Mouse (Mus musculus): ENCODE measurements around the gene Gstm3. TPM values are rescaled to one million over a fixed set of nuclear protein-coding genes. Genes with fewer than 3 reads are reported as not detected.
A peak's percentile ranks its signal among the peaks of the same experiment; 100 is the strongest.
"Not testable (repeated sequence)": the region's sequence is repeated elsewhere in the genome, so short reads cannot be mapped to it uniquely, and the experiment has no call there.

Gene Gstm3
- total RNA-seq (2021) (not detected), polyA plus RNA-seq (2012; rRNA removed) (0.58 and 0.62 TPM in 2 replicates)
- long read RNA-seq, partial matches to known transcripts: 2 of 2 reads
- long read RNA-seq, other reads (novel, unspliced or antisense): 0 of 2 reads

DNA sequence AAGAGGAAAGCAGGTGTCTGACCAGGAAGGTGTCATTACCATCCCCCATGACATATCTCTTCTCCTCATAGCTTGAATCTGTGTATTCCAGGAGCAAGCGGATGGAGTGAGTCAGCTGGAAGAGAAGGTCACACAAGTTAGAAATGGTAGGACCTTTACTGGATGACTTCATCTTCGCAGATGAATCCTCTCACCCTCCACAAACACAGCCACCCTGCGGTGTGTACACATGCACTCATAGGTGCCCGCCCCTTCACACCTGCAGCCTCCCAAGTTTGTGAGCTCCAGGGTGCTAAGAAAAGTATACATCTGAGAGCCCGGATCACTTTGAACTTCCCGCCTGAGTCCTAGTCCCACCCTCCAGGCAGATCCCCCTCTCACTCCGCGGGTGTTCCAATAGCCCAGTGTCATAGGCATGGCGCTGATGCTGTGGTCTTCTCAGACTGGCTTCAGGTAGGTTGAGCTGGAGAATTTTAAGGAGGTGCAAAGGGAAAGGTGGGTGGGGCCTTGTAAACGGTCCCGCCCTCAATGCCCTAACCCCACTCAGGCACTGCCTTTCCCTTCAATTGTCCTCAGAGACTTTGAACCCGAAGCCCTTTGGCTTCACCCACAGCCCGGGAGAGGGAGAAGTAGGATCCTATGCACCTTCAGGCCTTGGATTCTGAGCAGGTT lies at the start of gene Gstm3:
TSS of gene Gstm3 (minus strand) at position 560 of the 672 bp plus-strand sequence.
- peak; percentile 63 for DNase-seq

DNA sequence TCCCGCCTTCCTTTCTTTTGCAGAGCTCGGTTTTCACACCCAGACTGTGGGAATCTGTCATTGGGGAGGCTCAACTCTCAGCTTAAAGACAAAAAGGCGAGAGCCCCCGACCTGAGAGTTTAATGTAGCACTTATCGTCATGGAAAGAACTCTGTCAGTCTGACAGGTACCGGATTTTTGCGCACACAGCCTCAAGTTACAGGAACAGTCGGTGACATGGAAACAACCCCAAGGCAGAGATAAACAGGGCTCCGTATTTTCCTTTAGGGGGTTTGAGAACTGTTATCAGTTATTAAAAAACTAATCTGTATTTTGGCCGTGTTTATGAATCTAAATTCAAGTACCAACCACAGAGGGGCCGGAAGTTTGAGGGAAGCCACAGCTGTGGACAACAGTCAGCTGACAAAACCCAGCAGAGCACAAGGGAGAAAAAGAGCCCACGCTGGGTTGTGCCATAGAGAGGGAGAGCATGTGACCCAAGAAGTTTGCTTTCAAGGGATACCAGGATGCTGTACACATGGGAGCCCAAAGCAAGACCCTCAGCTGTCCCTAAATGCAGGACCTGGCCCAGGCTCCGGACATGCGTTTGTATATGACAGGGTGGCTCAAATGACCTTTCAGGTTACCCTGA lies 49.2 kb upstream of the Gstm3 start:
- no peak for DNase-seq

DNA sequence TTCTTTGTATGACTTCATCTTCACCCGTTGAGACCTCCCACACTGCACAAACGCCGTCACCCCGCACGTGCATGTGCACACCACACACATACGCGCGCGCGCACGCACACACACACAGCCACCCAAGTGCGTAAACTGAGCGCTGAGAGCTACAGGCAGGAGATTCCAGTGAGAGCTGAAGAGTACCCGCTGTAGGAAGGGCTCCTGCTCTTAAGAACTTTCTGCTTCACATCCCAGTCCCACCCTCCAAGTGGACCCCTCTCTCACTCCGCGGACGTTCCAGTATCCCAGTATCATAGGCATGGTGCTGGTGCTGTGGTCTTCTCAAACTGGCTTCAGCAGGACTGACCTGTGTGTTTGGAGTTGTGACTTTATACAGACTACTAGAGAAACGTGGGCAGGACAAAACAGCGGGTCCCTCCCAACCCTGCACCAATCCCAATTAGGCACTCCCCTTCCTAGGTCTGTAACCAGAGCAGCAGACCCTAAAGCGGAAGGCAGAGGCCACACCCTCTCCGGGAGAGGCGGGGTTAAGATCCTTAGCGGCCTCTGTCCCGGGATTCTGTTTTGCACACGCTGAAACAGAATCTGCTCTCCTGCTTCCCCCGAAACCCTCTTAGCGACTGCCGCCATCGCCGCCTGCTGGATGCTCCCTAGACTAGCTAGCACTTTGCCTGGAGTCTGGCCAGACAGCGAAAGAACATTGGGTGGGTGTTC lies 48.5 kb upstream of the Gstm3 start, which contains the start of gene Gstm1:
TSS of gene Gstm1 (minus strand) at position 501 of the 717 bp plus-strand sequence.
- peak; percentile 97 for DNase-seq

DNA sequence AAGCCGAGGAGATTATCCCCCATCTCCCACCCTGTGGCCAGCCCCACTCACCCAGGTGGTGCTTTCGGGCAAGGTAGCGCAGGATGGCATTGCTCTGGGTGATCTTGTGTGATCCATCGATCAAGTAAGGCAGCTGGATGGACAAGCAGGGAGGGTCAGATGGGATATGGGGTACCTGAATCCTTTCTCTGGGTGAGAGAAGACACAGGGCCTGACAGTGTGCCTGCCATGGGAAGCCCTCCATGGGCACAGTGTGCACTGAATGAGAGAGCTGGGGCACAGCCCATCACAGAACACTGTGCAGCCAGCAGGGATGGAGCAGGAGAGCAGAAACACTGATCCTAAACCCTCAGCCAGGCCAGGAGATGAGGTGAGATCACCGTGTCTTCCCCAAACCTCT lies 47.4 kb upstream of the Gstm3 start:
- not testable (repeated sequence) for DNase-seq

DNA sequence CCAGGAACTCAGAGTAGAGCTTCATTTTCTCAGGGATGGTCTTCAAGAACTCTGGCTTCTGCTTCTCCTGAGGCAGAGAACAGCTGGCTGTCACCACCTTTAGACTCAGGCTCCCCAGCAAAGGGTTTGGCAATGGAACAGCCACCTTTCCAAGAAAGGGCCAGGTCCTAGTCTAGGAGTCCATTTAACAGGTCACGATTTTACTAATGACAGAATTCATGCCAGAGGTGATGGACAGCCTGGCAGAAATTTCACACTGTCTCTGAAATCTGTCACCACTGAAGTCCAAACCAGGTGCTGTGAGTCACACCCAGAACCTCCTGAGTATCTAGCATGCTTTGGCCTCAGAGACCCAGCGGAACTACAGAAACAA lies 45.9 kb upstream of the Gstm3 start:
- no peak for DNase-seq

DNA sequence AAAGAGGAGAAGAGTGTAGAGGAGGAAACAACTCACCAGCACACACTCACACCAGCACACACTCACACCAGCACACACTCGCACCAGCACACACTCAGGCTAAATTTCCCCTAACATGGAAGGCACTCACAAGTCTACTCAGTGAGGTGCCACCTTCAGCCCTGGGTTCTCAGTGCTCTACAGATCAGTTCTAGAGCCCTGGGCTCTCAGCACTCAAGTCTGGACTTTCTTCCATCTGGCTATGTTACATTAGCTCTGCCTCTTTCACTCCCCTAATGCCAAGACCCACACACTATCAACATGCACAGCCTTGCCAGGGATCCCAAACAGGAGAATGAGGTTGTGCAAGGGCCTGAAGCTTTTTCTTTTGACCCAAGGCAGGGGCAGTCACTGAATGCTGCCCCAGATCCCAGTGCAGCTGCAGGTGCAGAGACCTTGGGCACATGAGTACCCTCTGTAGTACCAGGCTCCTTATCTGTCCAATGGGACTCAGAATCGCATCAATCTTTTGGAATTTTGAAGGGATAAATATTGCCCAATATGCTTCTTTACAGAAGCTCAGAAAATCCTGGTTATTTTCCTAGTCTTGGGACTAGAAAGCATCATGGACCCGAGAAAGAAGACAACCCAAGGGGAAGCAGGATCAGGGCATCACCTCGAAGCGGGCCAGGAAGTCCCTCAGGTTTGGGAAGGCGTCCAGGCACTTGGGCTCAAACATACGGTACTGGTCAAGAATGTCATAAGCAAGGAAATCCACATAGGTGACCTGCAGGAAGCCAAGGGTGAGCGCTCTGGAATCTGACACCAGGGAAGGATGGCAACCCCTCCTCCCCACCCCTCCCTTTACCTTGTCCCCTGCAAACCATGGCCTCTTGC lies 45.3 kb upstream of the Gstm3 start:
- peak; percentile 36 for DNase-seq

DNA sequence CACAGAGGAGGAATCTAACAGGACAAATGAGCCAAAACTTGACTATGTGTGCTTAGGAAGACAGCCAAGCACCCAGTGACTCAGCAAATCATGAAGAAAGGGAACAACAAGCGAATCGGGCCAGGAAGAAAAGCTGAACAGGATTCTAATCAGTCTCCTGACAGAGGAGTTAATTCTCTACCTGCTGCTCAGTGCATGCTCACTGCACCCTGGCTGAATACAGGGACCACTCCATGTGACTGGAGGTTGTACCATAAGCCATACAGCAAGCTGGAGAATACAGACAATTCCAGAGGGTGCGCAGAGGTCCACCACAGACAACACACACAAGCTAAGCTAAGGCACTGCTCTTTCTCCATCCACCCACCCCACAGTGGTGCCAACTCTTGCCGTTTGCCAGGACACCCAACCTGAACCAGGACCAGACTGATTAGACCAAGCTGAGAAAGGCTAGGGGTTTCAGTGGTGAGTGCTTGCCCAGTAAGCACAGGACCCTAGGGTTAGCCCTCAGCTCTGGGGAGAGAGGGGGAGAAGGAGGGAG lies 44.3 kb upstream of the Gstm3 start:
- peak; percentile 86 for DNase-seq

DNA sequence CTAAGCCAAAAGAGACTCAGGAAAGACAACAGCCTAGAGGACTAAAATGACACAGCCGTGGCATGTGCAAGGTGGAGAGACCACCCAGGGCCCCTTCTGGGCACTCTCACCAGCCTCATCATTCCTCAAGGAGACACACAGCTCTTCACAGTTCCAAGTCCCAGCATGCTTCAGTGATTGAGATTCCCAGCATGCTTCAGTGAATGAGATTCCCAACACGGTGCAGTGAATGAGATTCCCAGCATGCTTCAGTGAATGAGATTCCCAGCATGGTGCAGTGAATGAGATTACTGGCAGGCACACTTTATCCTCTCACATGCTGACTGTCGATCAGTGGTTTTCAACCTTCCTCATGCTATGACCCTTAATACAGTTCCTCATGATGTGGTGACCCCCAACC lies 42.5 kb upstream of the Gstm3 start:
- no peak for DNase-seq

DNA sequence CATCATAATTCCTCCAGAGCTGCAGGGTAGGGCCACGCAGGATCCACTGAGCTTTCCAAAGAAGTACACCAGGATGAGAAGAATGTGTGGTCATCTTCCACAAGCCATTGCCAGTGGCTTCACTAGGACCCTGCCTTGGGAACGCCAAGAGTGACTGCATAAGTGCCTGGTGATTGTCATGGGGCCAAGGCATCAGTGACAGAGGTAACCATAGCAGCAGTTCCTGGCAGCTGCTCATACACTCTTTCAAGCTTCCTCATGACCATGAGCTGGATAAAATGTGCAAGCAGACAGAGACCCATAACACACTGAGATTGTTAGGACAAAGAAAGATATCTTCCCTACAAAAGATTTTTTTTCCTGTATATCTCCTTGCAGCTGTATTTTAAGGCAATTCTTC lies 41.2 kb upstream of the Gstm3 start:
- peak; percentile 66 for DNase-seq

DNA sequence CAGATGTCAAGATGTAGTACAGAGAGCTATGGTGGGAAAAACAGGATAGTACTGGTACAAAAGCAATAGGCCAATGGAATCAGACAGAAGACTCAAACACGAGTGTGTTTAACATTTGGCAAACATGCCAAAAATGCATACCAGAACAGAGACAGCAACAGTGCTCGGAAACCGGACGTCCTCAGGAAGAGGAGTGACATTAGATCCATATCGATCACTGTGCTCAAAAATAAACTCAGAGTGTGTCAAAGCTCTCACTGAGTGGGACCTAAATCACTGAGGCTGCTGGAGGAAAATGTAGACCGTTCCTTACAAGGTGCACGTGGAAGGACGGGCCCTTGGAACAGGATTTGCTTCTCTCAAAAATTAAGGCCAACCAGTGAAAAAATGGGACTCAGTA lies 32.9 kb upstream of the Gstm3 start:
- no peak for DNase-seq

DNA sequence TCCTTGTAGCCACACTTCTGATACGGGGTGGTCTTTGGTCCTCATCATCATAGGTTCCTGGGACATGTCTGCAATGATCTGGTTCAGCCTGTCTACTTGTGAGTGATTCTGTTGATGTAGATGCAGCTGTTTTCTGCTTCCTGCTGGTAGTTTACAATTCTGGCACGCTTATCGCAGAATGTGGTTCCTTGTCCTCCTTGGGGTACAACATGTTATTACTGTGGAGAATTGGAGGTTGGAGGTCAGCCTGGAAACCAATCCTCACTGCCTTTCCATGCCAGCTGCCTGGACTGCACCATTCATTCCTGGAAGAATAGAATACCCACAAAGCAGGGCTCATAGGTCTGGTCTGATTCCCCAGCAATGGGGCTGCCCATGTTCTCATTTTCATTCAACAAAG lies 30.4 kb upstream of the Gstm3 start:
- DNase-seq: no peak

DNA sequence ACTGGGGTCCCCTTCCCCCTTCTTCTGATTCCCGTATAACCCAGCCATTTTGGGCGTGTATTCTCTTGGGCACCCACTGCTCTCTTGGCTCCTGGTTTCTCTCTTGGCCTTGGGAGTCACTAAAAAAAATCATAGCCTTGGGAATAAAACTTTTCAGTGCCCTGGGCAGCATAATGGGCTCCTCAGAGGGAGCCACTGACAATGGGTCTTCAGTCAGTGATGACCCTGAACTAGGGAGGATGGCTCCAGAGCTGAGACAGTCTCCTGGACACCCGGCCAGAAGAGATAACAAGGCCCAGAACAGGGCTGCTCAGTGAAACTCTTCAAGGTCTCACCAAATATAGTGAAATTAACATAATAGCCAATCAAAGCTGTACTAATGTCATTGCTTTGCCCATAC lies 29.5 kb upstream of the Gstm3 start:
- DNase-seq: peak; percentile 45

DNA sequence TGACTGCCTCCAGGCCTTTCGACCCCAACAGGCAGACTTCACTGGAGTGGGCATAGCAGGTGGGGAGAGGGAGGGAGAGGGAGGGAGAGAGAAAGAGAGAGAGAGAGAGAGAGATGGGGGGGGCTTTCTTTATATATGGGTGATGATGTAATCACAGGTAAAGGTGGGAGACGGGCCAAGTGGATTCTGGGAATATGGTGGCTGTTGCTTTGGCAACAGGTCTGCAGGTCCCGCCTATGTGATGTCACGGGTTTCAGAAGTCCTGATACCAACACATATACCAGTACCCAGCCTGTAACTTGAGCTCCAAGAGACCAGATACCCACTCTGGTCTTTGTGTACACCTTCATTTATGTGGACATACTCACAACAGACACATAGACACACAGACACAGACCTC lies 27.5 kb upstream of the Gstm3 start:
- DNase-seq: no peak

DNA sequence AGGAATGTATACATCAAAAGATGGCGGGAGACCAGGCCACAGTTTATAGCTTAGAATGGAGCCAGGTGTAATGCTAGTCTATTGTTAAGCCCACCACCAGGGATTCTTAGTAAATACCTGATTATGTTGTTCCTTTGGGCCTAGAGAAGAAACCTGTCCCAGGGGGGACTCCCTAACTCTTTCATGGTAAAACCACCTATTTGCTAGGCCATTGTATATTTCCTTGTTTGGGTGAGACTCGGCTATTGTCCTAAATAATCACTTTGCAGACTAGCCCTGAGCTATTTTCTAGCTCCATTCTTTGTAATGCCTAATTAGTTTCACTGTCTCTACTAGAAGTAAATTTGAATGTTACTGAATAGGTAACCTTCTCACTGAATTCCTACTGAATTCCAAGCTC lies 26.9 kb upstream of the Gstm3 start:
- DNase-seq: not testable (repeated sequence)

DNA sequence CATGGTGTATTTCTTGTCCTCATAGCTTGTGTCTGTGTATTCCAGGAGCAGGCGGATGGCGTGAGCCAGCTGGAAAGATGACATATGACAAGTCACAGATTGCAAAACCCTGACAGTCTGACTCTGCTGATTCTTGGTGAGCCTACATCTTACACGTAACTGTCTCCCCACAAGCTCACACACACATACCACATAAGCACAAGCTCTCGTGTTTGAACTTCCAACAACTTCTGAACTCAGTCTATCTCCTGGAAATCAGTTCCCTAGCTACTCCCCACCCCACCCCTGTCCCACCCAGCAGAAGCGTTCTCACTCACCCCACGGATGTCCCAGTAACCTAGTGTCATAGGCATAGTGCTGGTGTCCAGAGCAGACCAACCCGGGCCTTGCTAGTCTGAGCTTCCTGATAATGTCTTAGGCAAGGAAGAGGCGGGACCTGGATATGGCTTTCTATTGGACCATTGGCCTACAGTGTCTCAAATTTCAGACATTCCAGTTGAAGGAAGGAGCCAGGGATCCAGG lies 17.0 kb upstream of the Gstm3 start, which contains the start of gene Gstm2:
TSS of gene Gstm2 (minus strand) at position 413 of the 522 bp plus-strand sequence.
- DNase-seq: peak; percentile 79

DNA sequence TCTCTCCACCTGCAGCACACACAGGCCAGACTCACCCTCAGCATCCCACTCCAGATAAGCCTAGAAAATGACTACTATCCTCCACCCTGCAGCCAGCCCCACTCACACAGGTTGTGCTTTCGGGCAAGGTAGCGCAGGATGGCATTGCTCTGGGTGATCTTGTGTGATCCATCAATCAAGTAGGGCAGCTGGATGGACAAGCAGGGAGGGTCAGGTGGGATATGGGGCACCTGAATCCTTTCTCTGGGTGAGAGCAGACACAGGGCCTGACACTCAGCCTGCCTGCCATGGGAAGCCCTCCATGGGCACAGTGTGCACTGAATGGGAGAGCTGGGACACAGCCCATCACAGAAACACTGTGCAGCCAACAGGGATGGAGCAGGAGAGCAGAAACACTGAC lies 16.1 kb upstream of the Gstm3 start:
- not testable (repeated sequence) for DNase-seq

DNA sequence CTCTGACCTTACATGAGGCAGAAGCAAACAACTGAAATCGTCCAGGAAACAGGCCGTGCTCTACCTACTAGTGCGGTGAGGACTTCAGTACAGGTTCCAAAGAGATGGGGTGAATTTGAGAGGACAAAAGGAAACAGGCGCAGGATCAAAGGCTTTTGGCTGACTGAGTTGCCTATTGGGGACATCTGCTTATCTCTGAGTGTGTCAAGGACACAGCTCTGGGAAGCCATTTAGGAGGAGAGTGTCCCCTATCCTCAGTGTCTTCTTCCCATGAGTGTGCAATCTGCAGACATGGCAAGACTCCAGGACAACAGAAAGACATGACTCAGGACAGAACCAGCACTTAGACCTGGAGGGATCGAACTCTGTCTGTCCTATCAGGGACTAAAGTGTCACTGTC lies 15.4 kb upstream of the Gstm3 start:
- DNase-seq: peak; percentile 65

DNA sequence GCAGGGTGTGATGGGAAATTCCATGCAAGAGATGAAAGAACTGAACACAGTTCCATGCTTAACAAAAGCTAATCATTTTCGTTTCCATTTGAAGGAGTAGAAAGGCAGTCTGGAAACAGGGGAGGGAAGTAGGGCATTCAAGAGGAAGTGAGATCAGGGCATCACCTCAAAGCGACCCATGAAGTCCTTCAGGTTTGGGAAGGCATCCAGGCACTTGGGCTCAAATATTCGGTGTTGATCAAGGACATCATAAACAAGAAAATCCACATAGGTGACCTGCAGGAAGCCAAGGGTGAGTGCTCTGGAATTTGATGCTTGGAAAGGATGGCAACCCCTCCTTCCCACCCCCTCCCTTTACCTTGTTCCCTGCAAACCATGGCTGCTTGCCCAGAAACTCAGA lies 14.7 kb upstream of the Gstm3 start:
- no peak for DNase-seq

DNA sequence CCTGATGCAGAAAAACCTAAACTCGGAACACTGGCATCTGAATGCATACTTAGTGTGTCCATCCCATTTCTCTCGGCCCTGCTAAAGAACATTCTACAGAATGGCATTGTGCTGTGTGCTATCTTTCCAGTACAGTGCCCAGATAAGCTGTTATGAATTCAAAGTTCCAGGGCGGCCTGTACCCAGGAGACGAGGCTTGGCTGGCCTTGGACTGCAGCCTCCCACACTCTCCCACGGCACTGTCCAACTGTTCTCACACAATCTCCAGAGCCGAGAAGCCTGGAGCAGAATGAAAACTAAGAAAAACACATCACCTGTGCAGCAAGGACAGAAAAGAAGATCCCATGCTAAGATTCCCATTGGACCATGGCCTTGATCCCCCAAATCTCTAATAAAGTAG lies 13.6 kb upstream of the Gstm3 start:
- peak; percentile 60 for DNase-seq

DNA sequence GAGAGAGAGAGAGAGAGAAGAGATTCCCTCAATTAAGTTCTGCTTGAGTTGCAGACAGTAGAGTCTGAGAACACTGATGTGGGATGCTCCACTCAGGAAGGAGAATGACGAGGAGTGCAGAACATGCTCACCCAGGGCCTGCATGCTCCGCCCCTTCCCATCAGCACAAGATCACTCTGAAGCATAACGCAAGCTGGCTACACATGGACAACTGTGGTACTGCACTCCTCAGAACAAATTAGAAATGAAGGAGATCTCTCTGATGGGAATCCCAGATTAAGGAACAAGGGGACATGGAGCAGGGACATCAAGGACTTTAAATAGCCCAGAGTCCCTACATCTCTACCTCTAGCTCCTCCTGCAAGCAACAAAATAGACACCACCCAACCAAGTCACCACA lies 12.2 kb upstream of the Gstm3 start:
- no peak for DNase-seq

DNA sequence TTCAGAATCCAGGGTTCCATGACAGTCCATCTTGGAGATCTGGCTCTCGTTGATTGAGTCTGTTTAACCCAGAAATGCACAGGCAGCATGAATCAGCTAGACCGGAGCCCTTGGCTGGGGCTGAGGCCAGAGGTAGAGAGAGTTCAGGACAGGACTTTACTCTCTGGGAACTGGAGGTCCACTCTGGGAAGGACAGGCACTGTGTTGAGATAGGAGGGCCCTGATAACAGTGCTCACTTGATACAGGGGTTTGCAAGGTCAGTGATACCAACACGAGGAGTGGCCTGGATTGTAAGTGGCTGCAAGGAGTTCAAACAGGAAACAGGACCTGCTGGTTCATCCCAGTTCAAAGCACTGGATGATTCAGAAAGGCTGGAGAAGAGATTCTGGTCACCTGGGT lies 8.6 kb upstream of the Gstm3 start:
- no peak for DNase-seq

Data from adrenal gland, adult 2 months (tissue).